Mouse (Mus musculus) gastrocnemius, adult 8-10 months (tissue): ENCODE data around the gene Rrp9. TPM values are rescaled to one million over a fixed set of nuclear protein-coding genes. Genes with fewer than 3 reads are reported as not detected.

Source experiments
- DNase-seq, 2 experiments: peaks; one replicate each; pipeline ENCODE4 v3.0.0; 2022; ENCODE audit warnings: low spot score in 2 of 2
- total RNA-seq, 4 experiments: library from RNA; stranded (reverse); gene quantifications; 2 replicates each; pipeline ENCODE4 v1.2.4; 2022

Gene Rrp9
- total RNA-seq, 4 experiments from 2014 or later, result 16.8 to 26.0 (median 20.8) TPM

DNA sequence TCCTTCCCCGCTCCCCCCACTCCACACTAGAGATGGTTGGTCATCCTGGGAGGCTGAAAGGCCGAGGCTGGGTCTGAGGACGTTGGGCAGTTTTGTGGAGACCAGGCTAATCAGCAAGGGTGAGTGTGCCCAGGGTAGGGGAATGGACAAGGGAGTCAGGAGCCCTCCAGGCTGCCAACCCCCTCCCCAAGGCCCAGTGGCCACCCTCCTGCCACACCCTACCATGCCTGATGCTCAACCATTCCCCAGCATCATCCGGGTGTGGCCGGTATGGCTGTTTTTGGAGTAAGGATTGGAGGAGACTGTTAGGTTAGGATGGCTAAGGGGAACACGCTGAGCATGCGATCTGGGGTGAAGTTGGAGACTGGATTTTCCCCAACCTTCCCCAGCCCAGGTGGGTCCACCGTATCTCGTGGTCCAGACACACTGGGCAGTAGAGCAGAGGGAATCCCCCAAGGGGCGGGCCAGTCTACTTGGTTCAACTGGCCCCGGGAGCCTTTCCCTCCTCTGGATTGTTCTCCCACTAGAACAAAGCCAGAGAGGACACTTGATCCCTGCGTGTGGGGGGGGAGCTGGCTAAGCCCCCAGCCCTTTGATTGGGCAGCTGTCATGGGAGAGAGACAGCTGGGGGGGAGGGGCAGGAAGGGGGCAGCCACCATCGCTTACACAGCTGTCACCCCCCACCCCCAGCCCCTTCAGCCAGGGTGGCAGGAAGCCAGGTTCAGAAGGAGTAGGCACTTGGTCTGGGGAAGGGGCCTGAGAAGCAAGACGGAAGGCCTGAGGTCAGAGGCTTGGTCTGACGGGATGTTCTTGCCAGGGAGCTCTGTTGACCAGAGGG is 19.2 kb upstream of the Rrp9 start:
- DNase-seq, result no peak

DNA sequence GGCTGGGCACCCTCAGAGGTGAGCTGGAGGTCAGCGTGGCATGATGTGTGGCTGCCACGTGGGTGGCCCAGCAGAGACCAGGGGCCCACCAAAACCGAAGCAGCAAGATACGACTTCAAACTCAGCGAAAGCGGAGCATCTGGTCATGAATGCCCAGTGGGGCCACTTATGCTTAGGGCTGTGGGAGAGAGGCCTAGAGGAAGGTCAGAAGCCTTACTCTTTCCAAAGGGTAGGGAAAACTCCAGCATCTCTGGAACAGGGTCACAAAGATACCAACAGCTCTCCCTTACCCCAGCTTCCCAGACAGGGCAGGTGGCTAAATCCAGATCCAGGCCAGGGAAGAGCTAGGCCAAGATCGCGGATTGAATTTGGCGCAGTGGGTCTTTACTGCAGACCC is 18.6 kb upstream of the Rrp9 start:
- DNase-seq, result no peak

DNA sequence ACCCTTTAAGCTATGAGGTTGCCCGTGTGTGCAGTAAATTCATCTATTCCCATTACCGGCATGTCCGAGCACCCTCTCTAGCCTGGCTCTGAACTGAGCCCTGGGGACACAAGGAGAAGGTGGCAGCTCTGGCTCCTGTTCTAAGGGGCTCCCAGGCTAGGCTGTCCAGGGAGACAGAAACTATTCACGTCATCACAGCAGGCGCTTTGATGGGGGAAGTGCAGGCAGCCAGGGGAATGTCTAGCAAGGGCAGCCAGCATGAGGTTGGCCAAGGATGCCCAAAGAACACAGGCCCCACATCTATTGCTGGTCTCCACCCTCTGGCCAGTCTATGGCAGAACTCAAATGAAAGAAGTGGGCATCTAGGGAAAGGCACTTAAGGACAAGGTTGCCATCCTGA is 17.8 kb upstream of the Rrp9 start:
- no peak for DNase-seq

DNA sequence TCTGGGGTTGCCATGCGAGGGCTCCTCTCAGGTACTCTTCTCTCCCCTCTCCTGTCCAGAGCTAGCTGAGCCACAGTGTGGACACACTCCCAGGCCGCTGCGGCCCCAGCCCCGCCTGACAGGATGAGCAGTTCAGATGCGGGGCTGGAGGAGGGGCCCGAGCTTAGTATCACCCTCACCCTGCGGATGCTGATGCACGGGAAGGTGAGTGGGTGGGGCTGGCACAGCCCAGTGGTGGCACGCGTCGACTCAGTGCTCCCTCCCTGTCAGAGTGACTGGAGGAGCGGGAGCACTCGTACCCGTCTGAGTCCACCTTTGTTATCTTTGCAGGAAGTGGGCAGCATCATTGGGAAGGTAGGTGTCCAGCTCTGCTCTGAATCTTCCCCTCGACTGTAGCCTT is 15.8 kb upstream of the Rrp9 start:
- DNase-seq, result no peak

DNA sequence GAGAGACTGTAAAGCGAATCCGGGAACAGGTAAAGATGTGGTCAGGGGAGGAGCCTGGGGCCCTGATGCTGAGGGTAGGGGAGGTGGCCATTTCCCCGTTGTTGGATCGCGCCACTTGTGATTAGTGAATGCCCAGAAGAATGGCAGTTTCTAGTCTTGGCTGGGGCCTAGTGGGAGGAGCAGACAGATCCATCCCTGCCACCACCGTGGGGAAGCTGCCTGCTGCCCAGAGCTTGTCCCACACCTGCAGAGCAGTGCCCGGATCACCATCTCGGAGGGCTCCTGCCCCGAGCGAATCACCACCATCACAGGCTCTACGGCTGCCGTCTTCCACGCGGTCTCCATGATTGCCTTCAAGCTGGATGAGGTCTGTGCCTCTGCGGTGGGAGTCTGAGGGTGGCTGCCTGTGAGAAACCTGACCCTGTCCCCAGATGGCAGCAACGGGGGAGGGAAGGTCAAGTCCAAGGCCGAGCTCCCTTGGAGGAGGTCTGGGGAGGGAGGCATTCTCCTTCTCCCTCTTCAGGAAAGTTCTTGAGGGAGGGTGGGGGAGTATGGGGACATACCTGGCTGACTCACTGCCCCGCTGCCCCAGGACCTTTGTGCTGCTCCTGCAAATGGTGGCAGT is 15.2 kb upstream of the Rrp9 start:
- DNase-seq, result no peak

DNA sequence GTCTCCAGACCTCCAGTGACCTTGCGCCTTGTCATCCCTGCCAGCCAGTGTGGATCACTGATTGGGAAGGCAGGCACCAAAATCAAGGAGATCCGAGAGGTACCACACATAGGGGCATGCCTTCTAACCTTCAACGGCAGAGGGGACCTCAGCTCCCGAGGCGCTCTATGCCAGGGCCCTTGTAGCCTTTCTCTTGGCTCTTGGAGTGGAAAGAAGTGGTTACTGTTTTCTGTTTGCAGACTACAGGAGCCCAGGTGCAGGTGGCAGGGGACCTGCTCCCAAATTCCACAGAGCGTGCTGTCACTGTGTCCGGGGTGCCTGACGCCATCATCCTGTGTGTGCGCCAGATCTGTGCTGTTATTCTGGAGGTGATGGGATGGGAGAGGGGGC is 14.7 kb upstream of the Rrp9 start:
- DNase-seq, result no peak

DNA sequence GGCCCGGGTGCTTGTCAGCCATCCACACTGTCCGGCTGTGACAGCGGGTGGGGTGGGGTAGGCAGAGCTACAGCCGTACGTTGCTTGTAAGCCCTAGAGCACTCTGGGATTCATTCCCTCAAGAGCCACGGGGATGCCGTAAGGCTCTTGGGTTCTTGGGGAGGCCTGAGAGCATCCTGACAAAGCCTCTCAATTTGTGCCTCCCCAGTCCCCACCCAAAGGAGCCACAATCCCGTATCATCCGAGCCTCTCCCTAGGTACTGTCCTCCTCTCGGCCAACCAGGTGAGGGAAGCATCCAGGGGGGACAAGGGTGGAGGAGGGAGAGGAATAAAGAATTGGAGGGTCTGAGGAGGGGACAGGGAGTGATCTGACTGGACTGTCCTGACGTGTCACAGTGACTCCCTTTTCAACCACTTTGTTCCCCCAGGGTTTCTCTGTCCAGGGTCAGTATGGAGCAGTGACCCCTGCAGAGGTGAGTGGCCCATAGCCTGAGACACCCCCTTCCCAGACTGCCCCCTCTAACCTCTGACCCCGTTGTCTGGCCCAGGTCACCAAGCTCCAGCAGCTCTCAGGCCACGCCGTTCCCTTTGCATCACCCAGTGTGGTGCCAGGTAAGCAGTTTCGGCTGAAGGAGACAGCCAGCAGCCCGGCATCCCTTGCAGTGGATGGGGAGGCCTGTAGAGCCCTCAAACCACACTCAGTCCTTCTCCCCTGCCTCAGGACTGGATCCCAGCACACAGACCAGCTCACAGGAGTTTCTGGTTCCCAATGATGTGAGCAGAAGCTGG is 13.9 kb upstream of the Rrp9 start:
- DNase-seq, result no peak

DNA sequence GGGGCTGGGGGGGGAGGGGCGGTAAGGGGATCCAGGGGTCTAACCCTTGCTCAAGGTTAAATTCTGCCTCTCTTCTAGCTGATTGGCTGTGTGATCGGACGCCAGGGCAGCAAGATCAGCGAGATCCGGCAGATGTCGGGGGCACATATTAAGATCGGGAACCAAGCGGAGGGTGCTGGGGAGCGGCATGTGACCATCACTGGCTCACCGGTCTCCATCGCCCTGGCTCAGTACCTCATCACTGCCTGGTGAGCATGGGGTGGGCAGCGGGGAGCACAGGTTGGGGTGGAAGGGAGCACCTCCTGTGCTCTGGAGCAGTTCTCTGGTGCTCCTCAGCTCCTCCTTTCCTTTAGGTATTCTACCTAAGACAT is 13.3 kb upstream of the Rrp9 start:
- no peak for DNase-seq

DNA sequence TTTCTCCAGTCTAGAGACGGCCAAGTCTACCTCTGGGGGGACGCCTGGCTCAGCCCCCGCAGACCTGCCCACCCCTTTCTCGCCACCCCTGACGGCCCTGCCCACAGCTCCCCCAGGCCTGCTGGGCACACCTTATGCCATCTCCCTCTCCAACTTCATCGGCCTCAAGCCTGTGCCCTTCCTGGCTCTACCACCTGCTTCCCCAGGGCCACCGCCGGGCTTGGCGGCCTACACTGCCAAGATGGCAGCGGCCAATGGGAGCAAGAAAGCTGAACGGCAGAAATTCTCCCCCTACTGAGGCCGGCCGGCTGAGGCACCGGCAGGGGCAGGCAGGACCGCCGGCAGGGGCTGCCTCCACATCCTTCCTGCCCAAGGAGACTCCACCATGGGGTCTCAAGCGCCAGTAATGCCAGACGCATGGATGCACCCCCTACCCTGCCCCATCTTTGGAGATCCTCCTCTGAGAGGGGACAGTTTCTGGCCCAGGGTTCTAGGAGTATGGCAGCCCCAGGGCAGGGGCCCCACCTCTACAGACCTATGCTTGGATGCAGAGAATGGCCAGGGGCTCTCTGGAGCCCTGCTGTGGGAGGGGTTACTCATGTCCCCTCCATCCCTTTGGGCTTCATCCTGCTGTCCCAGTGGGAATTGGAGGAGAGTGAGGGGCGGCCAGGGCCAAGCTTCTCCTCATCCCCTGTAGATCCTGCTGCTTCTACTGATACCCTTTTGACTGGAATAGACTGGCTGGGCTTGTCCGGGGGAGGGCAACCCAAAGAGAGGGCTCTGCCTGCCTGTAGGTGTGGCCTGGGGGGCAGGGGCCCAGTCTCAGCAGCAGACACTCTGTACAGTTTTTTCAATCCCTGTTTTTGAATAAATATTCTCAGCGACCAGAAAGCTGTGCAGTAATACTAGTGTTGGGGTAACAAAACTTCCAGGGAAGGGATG is 12.4 kb upstream of the Rrp9 start:
- no peak for DNase-seq

DNA sequence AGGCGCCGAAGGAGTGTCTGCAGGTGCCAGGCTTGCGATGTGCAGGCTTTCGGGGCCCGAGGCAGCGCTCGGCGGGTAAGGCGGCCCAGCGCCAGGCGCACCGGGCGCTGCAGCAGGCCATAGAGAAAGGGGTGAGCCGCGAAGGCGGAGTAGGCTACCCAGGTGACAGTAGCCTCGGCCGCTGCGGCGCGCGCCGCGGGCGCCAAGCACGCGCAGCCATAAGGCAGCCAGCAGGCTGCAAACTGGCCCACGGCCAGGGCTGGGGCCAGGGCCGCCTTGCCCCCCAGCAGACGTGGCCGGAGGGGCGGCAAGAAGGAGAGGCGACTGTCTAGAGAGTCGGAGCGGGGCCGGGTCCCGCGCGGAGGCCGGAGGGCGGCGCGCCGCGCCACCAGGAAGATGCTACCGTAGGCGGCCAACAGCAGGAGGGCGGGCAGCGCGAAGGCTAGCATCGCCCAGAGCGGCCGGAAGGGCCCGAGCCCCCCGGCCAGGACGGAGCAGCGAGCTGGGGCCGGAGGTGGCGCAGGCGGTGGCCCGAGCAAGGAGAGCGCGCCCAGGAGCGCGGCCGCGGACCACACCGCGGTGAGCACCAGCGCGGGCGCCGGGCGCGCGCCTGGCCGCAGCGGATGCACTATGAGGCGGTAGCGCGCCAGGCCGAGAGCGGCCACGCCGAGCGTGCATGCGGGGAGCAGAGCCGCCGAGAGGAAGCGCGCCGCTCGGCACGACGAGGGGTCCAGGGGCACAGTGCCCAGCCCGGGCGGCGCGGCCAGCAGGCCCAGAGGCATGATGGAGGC is 10.8 kb upstream of the Rrp9 start:
- DNase-seq, result peak in 1 of 2 experiments; percentile 54

DNA sequence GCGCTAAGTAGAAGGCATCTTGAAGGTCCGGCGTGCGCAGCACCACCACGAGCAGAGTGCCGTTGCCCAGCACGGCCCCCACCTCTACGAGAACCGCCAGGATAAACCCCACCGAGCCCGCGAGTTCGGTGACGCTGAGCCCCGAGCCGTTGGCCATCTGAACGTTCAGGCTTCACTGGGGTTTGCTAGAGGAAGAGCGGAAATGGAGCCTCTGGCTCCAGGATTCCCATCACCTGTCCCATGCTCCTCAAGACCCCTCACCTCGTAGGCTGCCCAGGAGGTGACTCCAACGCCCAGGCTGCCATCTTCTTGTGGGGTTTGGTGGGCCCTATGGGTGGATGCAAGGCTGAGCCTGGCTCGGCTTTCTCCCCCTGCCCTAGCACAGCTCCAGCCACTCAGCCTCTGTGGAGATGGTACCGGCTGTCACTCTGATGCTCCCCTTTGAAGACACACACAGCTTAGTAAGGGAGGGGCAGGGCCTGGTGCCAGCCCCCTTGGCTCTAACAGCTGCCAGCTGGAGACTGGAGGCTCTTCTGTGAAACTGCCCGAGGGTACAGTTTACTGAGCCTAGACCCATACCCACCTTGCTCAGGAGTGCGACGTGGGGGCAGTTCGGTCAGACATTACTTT is 10.1 kb upstream of the Rrp9 start, which contains the start of gene Gpr62:
Gpr62 (minus strand) TSS at position 368 of the 630 bp plus-strand sequence.
- DNase-seq, result peak in 1 of 2 experiments; percentile 55

DNA sequence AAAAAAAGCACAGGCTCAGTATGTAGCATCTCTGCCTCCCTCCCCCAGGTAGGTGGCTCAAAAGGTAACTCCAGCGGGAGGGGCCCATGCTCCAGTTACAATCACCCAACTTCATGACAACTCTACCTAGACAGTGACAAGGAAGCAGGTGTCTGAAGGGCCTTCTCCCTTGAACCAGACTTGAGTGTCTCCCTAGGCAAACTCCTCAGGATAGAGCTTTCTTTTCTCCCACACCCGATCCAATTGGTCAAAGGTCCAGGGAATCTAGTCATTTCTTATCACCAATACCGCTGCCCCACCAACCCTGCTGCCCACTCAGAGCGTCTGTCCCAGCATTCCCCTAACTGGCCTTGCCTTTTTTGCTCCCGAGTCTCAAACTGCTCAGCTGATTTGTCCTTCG is 9.0 kb upstream of the Rrp9 start:
- no peak for DNase-seq

DNA sequence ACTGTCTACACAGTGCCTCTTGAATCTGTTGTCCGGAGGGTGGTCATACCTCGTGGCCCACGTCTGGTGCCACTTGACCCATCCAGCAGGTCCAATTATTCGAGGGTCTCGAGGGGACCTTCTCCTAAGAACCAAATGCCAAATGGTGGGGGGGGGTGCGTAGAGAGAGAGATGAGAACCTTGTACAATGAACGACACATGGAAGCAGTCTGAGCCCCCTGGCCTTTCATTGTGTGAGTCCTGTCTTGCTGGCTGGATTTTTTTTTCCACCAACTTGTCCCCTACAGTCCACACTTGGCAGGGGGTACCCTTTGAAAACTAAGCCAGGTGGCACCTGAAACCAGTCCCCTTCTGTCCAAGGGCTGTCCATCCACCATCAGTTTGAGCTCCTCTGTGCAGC is 8.0 kb upstream of the Rrp9 start:
- DNase-seq, result no peak

DNA sequence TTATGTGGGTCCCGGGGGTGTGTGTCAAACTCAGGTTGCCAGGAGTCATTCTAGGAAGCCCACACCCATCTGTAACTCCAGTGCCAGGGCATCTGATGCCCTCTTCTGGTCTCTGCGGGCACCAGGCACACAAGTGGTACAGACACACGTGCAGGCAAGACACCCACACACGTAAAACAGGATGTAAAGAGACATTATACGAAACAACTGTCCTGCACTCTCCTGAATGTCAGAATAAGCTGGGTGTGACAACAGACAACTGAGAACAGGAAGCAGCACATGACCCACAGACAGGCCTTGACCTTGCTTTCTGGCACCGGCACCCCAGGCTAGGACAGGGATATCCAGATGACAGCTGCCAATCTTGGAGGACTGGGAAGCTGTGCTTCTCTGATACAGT is 6.4 kb upstream of the Rrp9 start:
- no peak for DNase-seq

DNA sequence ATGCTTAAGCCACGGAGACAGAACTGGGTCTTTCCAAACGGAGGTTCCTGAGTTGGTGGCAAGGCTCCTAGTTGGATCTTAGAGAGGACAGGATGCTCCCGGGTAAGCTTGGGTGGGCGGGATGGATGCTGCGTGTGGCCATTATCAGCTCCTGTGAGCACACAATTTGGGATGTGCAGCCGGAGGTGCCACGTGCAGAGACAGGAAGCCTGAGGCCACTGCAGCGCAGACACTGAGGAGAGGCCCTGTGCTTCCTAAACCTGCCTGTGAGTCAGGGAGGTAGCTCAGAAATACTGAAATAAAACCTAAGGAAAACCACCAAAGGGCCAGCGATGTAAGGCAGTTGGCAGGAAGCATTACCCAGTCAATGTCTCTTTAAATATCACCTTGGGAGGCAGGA is 6.0 kb upstream of the Rrp9 start:
- no peak for DNase-seq

DNA sequence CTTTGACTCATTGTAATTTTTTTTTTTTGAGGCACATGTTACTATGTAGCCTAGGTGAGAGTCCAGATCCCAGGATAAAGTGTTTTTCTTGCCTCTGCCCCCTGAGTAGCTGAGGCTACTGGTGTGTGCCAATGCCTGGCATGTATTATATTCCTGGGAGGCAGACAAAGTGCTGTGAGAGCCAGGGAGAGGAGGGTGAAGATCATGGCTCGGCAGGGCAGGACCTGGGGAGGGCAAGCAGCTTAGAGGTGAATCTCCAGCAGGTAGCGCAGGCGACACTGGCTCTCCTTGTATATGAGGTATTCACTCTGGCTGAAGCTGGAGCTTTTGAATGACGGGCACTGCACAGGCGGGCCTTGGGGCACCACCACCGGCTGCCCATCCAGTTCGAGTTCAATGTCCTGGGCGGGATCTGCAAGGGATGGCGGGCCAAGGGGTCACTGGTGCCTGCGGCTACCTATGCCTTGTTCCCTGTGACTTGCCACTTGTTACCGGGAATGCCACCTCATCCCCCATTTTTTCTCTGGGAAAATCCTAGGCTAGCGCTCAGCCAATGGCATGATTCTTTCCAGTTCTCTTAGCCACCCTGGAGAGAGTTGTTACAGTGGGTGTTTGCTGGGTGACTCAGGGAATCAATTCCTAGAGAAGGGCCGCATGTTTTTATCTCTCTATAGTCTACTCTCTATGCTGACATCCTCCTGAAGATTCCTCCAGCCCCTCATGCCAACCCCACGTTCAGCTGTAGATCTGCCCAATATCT is 4.6 kb upstream of the Rrp9 start:
- peak in 1 of 2 experiments; percentile 2 for DNase-seq

DNA sequence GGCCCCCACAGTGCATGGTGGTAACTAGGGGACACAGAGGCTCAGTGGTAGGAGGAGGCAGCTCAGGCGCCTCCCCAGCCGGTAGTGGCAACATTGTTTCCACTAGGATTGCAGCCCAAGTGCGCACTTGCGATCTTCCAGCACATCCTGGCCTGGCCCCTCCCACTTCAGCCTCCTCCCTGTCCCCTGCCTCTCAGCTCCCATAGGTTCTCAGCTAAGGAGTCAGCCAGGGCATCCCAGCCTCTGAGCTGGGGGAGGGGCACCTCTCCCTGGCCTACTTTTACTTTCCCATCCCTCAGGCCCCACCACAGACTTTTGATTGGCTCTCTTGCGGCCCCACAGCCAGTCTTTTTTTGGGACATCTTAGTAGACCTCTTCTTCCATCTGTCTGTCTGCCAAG is 3.9 kb upstream of the Rrp9 start:
- peak; percentile 67 to 72 for DNase-seq

DNA sequence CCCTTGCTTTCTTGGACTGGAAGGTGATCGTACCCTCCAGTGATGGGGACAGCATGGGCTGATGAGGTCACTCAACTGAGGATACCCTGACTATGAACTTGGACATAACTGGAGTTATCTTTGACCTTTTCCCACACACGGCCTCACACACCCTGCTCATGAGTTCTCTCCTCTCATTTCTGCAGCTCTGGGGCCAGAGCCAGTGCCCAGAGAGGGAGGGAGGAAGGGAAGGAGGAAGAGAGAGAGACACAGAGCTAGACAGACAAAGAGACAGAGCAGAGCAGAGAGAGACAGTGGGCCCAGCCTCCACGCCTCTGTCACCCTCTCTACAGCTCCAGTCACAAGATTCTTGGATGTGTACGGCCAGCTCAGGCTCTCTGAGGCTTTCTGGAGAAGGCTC is 3.4 kb upstream of the Rrp9 start:
- DNase-seq, result peak in 1 of 2 experiments; percentile 17
